Mouse (Mus musculus) thymus, postnatal 4 days (tissue): ENCODE results near the gene Dab1.

ENCODE experiments used
- DNase-seq: peaks from one replicate; pipeline ENCODE4 v3.0.0; 2021

Dab1 gene

DNA sequence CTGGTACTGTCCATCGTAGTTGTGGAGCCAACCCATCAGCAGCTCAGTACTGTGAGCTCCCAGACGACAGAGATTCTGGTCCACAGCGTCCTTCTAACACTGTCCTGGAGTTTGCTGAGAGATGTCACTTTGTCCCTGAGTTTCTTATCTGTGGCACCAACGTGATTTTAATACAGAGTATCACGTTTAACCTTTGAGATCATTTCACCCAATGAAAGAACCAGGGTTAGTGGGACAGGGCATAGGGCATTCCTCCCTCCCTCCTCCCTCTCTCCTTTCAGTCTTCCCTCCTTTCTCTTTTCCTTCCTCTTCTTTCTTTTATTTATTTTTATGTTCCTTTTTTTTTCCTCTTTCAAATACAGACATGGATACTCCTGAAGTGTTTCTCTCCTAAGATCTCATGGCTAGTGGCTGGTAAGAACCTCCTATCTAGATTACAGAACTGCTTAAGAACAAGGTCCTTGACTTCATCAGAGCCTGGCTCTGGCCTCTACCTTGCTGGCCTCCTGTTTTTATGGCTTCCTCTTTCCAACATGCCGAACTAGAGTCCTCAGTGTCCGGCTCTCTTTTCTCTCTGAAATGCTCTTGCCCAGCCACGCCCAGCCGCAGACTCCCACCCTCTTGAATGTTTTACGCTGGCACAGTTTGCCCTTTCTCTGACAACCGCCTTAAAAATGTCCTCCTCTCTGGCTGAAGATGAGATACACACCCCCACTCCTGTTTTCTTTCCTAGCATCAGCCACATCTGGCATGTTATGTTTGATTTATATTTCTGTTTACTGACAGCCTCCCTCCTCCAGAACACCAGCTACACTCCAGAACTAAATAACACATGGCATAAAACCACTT lies 844.0 kb downstream of the Dab1 start:
- no peak for DNase-seq

DNA sequence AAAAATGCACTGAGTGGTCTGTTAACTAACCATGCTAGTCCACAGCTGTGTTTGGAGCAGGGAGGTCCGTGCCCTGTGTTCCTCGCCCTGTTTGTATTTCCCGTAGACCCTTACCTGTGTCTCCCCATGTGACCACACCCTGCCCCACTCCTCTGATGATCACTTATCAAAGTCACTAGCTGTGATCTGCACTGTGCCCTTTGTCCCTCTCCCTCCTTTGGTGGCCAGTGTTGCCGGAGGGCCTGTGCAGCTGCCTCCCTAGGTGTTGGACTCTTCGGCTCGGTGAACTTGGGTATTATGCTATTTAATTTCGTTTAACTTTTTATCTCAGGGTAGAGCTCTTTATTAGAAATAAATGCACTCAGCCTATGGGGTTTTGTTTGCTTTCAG lies 844.6 kb downstream of the Dab1 start:
- DNase-seq = no peak

DNA sequence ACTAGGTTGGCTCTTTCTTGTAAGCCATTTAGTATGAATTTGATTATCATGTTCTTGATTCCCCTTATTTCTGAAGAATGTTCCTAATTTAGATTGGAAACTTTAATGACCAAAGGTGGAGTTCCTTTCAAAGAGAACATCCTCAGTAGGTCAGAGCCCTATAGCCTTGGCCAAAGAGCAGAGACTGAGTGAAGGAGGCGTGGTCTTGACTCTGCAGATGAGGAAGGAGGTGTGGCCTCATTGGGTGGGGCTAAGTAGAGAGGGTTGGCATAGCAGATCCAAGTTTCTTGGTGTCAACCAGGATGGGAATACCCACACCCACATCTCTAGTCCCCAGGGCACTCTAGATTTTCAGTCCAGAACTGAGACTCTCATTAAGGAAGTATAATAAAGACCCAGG lies 846.4 kb downstream of the Dab1 start:
- no peak for DNase-seq

DNA sequence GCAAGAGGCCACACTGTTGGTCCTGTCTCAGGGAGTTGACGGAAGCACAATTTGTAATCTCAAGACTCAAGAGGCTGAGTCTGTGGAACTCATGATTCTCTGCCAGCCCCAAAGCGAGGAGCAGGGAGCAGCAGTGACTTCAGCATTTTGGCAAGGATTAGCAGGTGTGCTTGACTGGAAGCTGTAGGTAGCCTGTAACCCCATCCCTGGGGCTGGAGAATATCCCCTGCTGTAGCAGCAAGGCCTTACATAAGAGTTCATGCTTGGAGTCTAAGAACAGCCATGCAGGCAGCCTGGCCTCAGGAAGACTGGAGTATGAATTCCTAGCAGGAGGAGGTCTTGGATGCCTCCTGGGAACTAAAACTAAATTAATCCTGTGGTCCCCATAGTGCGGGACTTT lies 849.5 kb downstream of the Dab1 start:
- no peak for DNase-seq

DNA sequence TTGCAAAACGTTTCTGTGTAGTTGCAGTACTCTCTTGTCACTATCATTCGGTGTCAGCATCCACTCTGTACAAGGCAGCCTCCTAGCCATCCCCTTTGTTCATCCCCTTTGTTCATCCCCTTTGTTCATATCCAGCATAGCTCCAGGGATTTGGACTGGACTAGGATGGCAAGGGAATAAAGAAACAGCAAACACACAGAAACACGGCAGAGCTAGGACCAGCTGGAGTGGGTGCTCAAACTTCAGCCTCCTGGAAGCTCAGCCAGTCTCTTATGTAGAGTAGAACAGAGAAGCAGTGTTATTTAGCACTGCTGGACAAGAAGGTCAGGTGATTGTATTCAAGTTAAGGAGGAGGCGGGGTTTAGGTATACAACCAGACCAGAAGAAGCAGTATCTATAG lies 853.8 kb downstream of the Dab1 start:
- DNase-seq = no peak

DNA sequence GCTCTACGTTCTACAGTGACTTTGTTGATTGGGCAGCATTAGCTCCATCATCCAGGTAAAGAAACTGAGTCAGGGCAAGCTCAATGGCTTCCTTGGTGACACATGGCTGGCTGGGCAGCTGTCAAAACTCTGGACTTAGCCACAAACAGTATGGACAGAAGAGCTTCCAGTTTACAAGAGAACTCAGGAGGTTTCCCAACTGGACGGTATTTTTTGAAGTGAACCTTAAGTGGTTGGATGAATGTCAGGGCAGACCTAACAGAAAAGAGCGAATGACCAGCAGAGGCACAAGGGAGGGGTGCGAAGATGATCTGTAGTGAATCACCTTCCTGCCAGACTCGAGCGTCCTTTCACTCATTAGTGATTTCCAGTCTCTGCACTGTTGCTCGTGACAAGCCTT lies 857.7 kb downstream of the Dab1 start:
- no peak for DNase-seq

DNA sequence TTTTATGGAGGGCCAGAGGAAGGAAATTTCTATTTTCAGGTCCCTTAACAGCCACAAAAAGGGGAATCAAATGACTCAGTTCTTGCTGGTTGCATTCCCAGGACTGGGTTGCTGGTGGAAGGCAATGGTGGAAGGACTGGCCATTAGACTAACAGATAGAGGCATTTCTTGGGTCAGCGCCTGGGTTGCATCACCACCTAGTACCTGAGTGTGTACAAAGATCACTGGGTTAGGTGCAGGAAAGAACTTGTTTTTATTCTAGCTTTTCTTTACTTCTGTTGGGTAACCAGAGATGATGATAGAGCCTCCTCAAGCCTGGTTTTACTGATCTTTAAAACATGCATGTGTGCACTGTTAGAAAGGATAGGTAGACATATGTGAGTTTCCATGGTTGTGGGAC lies 864.8 kb downstream of the Dab1 start:
- DNase-seq = no peak

DNA sequence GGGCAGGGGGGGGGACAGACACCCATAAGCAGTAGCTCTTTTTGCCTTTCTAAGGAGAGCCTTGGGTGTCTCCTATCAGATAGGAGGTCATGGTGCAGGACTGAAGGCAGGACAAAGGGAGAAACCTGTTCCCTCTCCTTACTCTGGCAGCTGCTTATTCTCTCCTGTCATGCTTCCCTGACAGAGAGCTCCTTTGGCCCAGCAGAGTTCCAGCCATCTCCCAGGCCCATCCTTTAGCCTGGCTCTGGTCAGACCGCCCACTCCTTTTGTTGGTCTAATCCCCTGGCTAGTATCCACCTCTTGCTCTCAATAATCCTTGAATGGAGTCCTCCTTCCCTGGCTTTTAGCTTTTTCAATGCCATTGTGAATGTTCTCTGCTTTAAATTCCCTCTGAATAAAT lies 878.1 kb downstream of the Dab1 start:
- DNase-seq = no peak

DNA sequence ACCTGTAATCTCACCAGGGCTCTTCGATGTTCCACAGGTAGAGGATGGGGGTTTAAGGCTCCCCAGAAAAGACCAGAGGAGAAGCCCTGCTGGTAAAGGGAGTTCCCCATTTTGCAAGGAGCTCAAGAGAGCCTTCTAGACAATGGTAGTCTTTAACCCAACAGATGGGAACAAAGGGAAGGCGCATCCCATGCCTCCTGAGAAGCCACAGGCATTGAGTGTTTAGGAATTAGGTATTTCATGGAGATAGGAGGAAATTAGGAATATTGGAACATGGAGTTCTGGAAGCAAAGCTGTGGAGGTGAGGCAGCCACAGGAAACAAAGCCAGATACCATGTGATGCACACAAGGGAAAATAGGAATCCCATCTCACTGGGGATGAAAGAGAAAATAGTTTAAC lies 881.0 kb downstream of the Dab1 start:
- DNase-seq = no peak

DNA sequence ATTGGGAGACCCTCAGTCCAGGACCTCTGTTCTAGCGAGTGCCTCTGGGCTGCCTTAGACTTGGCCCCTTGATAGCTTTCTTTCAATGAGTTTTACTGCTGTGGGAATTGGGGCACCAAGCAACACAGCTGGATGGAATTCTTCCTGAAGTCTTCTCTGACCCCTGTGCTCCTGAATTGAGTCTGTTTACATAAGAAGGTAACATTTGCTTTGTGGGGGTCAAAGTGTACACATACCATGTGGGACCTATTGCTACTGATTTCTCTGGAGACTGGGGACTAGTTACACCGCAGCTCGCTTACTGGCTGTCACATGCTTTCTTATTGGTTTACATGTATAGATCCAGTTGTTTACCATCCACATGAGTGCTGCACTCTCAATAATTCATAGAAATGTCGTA lies 881.5 kb downstream of the Dab1 start:
- no peak for DNase-seq

DNA sequence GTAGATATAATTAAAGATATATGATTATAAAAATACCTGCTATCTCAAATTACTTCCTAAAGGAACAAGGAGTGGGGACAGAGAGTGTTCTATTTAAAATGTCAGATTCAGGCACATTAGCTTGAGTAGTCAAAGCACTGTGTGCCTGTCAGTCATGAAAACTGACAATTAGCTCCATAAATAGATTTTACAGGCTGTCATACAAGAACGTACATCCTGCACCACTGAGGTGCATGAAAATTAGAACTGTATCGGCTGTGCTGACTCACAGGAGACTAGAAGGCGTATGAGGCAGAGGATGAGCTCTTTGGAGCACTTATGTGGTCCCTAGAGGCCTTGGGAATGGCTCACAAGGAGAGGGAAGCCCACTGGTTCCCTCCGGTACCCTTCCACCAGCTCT lies 882.1 kb downstream of the Dab1 start:
- no peak for DNase-seq

DNA sequence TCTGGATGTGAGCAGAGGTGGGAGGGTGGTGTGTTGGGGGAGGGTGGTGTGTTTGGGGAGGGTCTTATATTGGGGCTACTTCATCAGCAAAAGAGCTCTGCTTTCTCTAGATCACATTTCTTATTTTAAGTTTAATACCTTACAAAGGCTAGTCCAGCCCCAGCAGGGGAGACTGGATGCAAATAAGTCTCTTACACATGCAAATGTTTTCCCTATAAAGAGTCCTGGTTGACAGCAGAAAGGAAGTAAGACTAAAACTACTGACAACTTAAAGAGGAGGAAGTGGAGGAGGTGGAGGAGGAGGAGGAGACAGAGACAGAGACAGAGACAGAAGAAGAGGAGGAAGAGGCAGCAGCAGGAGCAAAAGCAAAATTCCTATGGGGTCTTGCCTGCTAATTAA lies 885.8 kb downstream of the Dab1 start:
- no peak for DNase-seq

DNA sequence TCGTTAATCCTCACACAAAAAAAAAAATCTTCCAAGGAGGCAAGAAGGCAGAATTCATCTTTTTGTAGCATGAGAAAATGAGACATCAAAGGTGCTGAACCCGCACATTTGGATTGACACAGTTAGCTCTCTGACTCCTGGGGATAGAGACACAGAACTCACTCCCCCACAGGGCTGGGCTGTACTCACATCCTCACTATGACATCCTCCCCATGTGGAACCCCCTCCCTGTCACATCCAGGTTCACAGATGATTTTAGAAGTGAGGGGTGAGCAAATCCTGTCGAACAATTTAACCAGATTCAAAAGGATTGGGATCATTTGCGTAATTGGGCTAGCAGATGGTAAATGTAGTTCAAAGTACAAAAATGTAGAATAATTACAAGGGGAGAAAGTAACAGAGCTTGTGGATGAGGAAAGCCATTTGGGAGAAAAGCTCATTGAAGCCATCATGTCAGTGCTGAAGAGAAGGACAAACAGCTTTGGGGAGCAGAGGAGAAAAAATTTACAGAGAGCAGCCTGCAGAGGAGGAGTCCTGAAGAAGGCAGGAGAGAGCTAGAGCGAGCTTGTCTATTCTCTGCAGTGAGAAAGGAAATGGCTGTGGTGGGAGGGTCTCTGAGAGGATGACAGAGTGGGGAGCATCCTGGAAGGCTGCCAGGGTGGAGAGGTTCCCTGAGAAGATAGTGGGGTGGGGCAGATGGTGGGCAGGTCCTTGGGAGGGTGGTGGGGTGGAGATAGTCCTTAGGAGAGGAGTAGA lies 890.2 kb downstream of the Dab1 start:
- DNase-seq = no peak

DNA sequence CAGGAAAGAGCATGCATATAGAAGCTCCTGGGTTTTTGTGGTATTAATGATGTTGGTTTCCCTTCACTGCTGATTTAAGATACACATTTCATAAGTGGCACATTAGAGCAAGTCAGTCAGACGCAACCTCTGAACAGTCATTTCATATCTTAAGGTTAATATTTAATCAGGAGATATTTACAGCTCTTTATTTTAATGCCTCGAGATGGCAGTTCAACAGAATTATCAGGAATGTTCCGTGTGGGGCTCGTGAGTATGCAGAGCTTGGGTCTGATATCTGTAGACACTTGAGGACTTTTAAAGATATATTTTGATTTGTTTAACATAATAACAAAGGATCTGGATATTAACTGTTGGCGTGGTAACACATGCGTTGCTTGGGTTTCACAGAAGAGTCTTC lies 892.7 kb downstream of the Dab1 start:
- DNase-seq = no peak

DNA sequence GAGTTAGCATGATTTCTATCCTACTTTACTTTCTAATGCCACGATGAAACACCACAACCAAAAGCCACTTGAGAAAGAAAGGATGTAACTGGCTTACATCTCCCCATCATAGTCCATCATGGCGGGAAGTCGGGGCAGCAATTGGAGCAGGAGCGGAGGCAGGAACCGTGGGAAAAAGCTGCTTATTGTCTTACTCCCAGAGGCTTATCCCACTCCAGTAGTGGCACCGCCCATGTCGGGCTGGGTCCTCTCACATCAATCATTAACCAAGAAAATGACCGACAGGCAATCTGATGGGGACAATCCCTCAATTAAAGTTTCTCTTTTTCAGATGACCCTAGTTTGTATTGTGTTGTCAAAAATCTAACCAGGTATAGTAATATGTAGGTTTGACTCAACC lies 893.4 kb downstream of the Dab1 start:
- no peak for DNase-seq

DNA sequence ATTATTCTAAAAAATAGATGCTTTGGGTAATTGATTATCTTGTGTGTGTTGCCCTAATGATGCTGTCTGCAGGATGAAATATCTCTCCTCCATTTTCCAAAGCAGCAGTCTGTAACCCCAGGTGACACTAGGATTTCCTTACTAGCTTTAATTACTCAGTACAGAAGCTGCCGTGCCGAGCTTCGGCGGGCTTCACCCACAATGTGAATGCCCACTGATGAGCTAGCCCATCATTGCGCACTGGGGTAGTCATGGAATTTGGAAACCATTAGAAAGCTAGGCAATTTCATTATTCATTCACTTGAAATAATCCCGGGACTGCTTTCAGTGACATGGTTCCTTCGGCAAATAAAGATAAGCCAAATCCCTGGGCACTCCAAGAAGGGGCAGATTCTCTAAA lies 894.5 kb downstream of the Dab1 start:
- no peak for DNase-seq

DNA sequence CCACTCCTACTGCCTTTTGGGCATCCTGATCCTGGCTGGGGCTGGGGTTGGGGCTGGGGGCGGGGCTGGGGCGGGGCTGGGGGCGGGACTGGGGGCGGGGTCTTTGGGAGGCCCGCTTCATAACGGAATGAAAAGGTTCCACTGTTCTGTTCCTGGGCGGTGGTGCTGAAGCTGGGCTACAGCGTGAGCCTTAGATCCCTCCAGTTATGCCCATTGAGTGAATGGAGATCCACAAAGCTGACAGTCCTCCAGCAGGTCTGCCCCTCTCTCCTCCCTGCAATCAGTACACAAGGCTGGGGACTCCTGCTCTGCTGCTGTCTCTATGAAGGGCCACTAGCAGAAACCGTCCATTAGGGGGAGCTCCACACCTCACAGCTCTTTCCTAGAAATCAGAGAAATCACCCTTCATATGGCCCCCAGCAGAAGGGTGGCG lies 895.4 kb downstream of the Dab1 start:
- DNase-seq = no peak

DNA sequence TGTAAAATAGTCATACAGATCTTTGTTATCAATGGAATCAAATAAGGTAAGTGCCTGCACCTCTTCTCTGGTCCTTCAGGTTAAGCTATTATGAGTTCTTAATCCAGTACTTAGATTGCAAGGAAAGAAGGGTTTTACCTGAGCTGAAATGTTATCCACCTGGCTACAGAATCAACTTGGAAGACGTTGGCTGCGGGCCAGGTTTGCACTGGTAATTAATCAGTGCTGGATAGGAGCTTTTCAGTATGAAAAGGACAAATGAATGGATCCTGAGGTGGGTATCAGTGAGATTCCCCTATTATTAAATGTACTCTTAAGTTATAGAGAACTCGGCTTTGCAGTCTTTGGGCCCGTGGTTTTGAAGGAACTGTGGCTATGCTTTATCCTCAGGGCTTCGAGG lies 896.5 kb downstream of the Dab1 start:
- no peak for DNase-seq

DNA sequence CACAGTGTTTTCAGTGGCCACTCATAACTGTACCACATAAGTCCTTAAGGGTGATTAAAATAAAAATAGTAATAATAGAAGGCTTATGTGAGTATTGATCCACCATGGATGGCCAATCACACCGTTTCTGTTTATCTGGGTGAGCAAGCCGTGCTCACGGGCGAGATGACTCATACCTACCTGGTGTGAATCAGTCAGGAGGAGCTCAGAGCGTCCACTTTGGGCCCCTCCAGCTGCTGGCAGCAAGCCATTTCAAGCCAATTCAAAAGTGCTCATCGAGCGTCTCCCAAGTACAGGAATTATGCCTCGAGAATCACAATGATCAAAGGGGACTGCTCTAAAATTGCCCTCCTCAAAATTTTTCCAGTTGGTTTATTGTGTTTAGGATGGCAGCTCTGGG lies 903.2 kb downstream of the Dab1 start:
- no peak for DNase-seq

DNA sequence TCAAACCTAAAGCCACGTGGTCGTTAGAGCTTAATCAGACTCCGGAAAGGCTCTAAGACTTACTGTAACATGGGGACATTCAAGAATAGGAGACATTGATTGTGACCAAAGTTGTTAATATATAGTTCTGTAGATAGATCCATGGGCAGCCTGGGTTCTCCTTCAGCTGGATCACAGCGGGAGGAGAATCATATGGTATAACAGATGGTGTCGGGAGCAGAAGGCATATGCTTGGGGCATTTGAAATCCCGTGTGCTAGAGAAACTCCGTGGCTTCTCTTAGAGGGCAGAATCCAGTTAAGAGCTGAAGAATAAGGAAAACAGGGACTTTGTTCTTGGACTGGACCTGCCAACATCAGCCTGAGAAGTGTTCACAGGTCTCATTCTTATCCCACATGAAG lies 904.6 kb downstream of the Dab1 start:
- no peak for DNase-seq

DNA sequence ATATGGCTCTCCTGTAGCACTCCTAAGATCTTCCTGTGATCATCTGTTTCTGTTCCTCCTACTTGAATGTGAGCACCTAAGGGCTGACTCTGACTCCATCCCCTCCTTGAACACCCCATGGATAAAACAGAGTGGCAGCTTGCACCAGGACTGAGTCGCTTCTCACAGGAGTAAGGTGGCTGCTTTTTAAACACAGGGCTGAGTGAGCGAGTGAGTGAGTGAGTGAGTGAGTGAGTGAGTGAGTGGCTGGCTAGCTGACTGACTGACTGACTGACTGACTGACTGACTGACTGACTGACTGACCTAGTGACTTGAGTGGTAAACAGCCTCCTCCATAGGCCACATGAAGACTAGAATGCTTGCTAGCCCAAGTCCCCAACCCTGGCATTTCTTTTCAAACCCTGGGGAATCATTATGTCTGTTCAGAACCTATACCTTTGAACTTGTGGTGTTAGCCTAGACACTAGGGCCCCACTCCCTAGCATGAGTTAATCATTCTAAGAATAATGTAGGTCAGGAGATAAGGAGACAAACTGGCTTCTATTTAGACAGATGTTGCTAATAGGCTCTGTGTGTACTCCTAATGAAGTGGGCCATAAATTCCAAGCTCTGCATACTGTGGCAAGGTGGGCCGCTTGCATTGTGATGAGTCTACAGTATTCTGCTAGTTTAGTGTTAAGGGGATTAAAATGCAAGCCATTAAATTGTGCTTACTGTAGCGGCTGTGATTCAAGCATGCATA lies 910.9 kb downstream of the Dab1 start:
- no peak for DNase-seq

DNA sequence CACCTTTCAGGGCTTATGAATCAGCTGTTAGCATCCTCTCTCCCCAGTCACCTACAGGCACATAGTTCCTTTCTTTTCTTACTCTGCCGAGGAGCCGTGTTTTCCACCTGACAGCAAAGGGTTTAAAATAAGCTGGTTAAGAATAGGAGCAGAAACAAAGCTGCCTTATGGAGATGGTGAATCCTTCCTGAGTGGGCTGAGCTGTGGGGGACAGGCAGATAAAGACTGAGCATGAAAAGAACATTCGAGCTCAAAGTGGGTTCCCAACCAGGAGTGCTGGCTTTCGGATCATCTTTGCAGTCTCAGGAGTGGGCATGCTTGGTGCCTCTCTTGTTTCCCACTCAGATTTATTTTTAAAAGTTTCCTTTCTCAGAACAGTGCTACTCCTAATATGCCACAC lies 913.7 kb downstream of the Dab1 start:
- DNase-seq = no peak

DNA sequence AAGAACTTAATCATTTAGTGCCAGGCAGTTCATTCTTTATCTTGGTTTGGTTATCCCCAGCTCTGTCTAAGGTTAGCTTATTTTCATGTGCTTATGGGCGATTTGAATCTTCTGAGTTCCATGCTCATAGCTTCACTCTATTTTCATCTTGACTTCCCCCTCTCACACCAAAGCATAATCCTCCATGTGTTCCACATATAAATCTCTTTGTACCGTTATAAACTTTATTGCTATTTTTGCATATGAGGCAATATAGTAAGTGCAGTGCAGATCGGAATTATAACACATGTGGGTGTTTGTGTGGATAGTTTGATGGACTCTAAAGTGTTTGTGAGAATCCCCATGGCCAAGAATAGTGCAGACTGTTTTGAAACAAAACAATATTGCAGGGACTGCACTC lies 919.3 kb downstream of the Dab1 start:
- no peak for DNase-seq

DNA sequence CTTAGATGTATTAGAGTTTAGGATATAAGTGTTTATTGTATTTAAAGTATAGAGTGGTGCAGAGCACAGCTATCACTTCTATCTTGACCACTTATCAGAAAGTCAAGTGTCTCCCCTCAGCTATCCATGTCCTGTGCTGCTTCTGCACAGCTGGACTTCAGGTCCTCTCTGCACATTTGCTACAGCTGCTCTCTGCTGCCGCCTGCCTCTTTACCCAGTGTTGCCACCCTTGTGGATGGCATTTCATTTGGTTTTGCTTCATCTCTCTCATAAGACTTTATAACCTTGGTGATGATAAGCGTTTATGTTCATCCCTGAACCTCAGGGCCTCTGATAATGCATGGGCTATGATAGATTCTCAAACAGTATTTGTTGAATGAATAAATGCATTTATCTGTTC lies 919.9 kb downstream of the Dab1 start:
- DNase-seq = no peak
